Mouse (Mus musculus) stomach, embryonic 16.5 days (tissue): ENCODE measurements around the gene Hbb-bt. TPM values are rescaled to one million over a fixed set of nuclear protein-coding genes. Genes with fewer than 3 reads are reported as not detected.
"Not testable (repeated sequence)": the region's sequence is repeated elsewhere in the genome, so short reads cannot be mapped to it uniquely, and the experiment has no call there.

Experiments used
- ATAC-seq: fragments of 200-750 bp; cut with Nextera tagmentation; 2 replicates; pipeline ENCODE4 v1.8.0; 2017; ENCODE audit warnings: moderate number of reproducible peaks, moderate TSS enrichment; ENCODE audit not compliant: insufficient read depth, low FRiP score
- H3K27ac ChIP-seq: fragments of 300-500 bp; sonication (generic); 2 replicates; pipeline ENCODE4 v1.5.1; 2014; ENCODE audit warnings: low read length
- H3K27me3 ChIP-seq: fragments of 300-500 bp; sonication (generic); 2 replicates; pipeline ENCODE4 v1.6.1; 2014; ENCODE audit warnings: low read length, control low read depth, mixed read lengths; ENCODE audit not compliant: control insufficient read depth, insufficient read depth
- H3K36me3 ChIP-seq: fragments of 300-500 bp; sonication (generic); 2 replicates; pipeline ENCODE4 v1.6.1; 2014; ENCODE audit warnings: low read length; ENCODE audit not compliant: control insufficient read depth, insufficient read depth
- H3K4me1 ChIP-seq: fragments of 300-500 bp; sonication (generic); 2 replicates; pipeline ENCODE4 v1.6.1; 2014; ENCODE audit warnings: low read length, control low read depth, mixed read lengths; ENCODE audit not compliant: control insufficient read depth, insufficient read depth
- H3K4me2 ChIP-seq: fragments of 300-500 bp; sonication (generic); 2 replicates; pipeline ENCODE4 v1.6.1; 2014; ENCODE audit warnings: low read depth, low read length, mixed read lengths
- H3K4me3 ChIP-seq: fragments of 300-500 bp; sonication (generic); replicated peaks from 2 replicates; pipeline ENCODE4 v1.5.1; 2014; ENCODE audit warnings: mild to moderate bottlenecking, low read length
- H3K9ac ChIP-seq: fragments of 300-500 bp; sonication (generic); 2 replicates; pipeline ENCODE4 v1.6.1; 2014; ENCODE audit warnings: low read length
- H3K9me3 ChIP-seq: fragments of 300-500 bp; sonication (generic); replicated peaks from 2 replicates; pipeline ENCODE4 v1.6.1; 2016; ENCODE audit warnings: low read length, control low read depth; ENCODE audit not compliant: control insufficient read depth
- WGBS: fragments of 180-500 bp; shearing (Covaris S2); extraction: QIAGEN DNeasy Blood & Tissue Kit; methylation state at CpG from one replicate; pipeline ENCODE4 v1.1.7; 2014; 5-methylcytosine and 5-hydroxymethylcytosine counted together
- polyA plus RNA-seq: library from polyadenylated mRNA; unstranded; fragments of >200 nt; fragmentation: Nextera tagmentation; extraction: Ambion mirVana; gene quantifications from 2 replicates; pipeline ENCODE4 v1.2.1, GENCODE M21; 2015

Gene Hbb-bt
- polyA plus RNA-seq, 1 experiment from 2014 or later = 3,577 TPM

DNA sequence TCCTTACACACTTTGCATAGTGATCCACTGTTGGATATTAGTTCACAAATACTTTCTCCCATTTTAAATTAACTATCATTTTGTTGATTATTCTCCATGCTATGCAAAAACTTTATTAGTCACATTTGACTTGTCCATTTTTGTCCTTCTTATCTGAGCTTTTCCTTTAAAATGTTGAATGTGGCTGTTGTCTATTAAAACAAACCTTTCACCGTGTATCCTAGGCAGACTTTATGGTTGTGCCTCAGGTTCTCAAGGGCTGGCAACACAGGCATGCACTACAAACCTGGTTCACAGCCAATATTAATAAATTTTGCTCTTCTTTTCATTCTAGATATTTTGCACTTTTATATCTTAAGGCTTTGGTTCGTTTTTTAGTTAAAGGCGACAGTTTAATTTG lies 3.0 kb downstream of the Hbb-bt start:
- no peak for ATAC-seq
- Histone ChIP-seq H3K4me3 (no peak overlapping the region), H3K4me2 (no peak overlapping the region), H3K4me1 (no peaks in the 10 kb centered on the region), H3K9me3 (no peaks in the 10 kb centered on the region), H3K27me3 (no peaks in the 10 kb centered on the region), H3K27ac (no peak overlapping the region), H3K36me3 (no peaks in the 10 kb centered on the region), H3K9ac (no peak overlapping the region)
- WGBS = 71% methylated on average over 3 of the region's 3 CpGs

DNA sequence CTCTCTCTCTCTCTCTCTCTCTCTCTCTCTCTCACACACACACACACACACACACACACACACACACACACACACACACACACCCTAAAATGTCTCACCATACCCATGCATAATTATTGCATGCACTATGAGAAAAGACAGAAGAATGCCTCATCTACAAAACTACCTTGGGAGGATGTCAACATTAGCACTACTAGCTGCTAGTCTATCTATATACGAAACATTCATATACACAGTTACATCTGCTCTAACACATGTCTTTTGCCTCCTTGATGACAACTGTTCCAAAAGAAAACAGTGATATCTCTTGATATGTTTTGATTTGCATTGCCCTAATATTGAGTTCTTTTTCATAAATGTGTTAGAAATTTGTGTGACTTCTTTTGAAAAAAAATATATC lies 3.5 kb downstream of the Hbb-bt start:
- H3K4me2 ChIP-seq = no peak overlapping the region
- 85% methylated on average over 1 of the region's 1 CpGs for WGBS
- H3K4me1 ChIP-seq = no peaks in the 10 kb centered on the region
- no peaks in the 10 kb centered on the region for H3K36me3 ChIP-seq
- no peak for ATAC-seq
- H3K27me3 ChIP-seq = no peaks in the 10 kb centered on the region
- no peak overlapping the region for H3K9ac ChIP-seq
- H3K27ac ChIP-seq = no peak overlapping the region
- H3K4me3 ChIP-seq = no peak overlapping the region
- no peaks in the 10 kb centered on the region for H3K9me3 ChIP-seq

DNA sequence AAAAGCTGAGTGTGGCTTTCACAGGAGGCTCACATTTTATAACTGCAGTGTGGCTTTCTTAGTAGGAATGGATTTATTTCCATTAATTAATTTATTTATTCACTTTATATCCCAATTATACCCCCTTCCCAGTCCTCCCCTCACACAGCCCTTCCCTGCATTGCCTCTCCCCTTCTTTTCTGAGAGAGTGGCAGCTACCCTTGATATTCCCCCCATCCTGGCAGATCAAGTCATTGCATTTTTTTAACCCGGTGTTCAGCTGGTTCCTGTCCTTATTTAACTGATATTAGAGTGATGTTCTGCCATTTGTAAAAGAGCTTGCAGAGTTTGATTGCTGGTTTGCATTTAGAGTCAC lies 4.0 kb downstream of the Hbb-bt start:
- H3K27me3 ChIP-seq = no peaks in the 10 kb centered on the region
- H3K9ac ChIP-seq = no peak overlapping the region
- H3K4me1 ChIP-seq = no peaks in the 10 kb centered on the region
- H3K4me3 ChIP-seq = no peak overlapping the region
- ATAC-seq = no peak
- no peak overlapping the region for H3K27ac ChIP-seq
- no peak overlapping the region for H3K4me2 ChIP-seq
- H3K36me3 ChIP-seq = no peaks in the 10 kb centered on the region
- no peaks in the 10 kb centered on the region for H3K9me3 ChIP-seq
- WGBS = 59% methylated on average over 1 of the region's 1 CpGs

GRCm38 (mm10) chr7:103808971-103809800 lies 4.6 kb downstream of the Hbb-bt start:
- Histone ChIP-seq H3K9ac (no peak overlapping the region), H3K4me1 (no peaks in the 10 kb centered on the region), H3K4me2 (no peak overlapping the region), H3K4me3 (no peak overlapping the region), H3K36me3 (no peaks in the 10 kb centered on the region), H3K27me3 (no peaks in the 10 kb centered on the region), H3K9me3 (no peaks in the 10 kb centered on the region), H3K27ac (no peak overlapping the region)
- ATAC-seq = no peak
- 45% methylated on average over 5 of the region's 5 CpGs for WGBS

DNA sequence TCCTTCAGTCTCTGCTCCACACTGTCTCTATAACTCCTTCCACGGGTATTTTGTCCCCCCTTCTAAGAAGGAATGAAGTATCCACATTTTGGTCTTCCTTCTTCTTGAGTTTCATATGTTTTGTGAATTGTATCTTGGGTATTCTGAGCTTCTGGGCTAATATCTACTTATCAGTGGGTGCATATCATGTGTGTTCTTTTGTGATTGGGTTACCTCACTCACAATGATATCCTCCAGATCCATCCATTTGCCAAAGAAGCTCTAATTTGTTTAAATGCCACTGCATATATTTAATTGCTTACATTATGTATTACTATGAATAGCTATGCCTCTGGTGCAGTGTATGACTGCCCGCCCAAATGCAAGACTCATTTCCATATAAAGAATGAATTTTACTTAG lies 5.7 kb downstream of the Hbb-bt start:
- not testable (repeated sequence) for H3K27me3 ChIP-seq, ATAC-seq, H3K9me3 ChIP-seq, H3K36me3 ChIP-seq, H3K4me3 ChIP-seq, H3K27ac ChIP-seq, H3K9ac ChIP-seq, H3K4me2 ChIP-seq, H3K4me1 ChIP-seq
- WGBS = 68% methylated on average over 2 of the region's 2 CpGs

- WGBS = 45% methylated on average over 1 of the region's 1 CpGs
- H3K27ac ChIP-seq = no peak overlapping the region
- no peak for ATAC-seq
- H3K9ac ChIP-seq = no peak overlapping the region
- H3K27me3 ChIP-seq = no peaks in the 10 kb centered on the region
- no peaks in the 10 kb centered on the region for H3K36me3 ChIP-seq
- H3K9me3 ChIP-seq = no peaks in the 10 kb centered on the region
- no peak overlapping the region for H3K4me2 ChIP-seq
- H3K4me3 ChIP-seq = no peak overlapping the region
- H3K4me1 ChIP-seq = no peaks in the 10 kb centered on the region
Measured at GRCm38 (mm10) chr7:103806856-103807255, 6.9 kb downstream of the Hbb-bt start.

GRCm38 (mm10) chr7:103792669-103793388 lies 21.0 kb downstream of the Hbb-bt start:
- Histone ChIP-seq H3K9me3 (no peaks in the 10 kb centered on the region), H3K9ac (no peak overlapping the region), H3K4me3 (no peak overlapping the region), H3K36me3 (no peaks in the 10 kb centered on the region), H3K4me1 (no peaks in the 10 kb centered on the region), H3K4me2 (no peak overlapping the region), H3K27ac (no peak overlapping the region), H3K27me3 (no peaks in the 10 kb centered on the region)
- no peak for ATAC-seq
- WGBS = 24% methylated on average over 4 of the region's 4 CpGs

DNA sequence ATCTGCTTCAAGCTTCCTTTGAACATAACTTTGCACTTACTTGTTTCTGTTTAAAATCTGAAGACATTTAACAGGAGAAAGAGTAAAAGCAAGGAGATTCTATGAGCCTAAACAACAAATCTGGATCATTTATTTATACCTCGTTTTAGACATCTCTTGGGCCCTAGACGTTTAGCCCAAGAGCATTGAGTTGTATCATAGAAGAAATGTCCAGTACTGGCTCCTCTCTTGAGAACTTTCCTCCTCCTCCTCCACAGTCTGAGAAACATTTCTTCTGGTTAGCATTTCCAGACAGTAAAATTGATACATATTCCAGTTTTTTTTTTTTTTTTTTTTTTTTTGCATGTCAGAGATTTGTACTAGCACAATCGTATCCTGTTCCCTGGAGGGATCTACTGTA lies 22.1 kb downstream of the Hbb-bt start, which contains the start of gene Olfr67:
Gene Olfr67, minus strand, starts transcription at position 101 of the 400 bp plus-strand sequence.
- Histone ChIP-seq H3K9me3 (no peaks in the 10 kb centered on the region), H3K9ac (no peak within 1 kb of the TSS), H3K4me3 (no peak within 1 kb of the TSS), H3K36me3 (no peaks in the 10 kb centered on the region), H3K4me2 (no peak within 1 kb of the TSS), H3K4me1 (no peaks in the 10 kb centered on the region), H3K27me3 (no peaks in the 10 kb centered on the region), H3K27ac (no peak within 1 kb of the TSS)
- ATAC-seq = no peak
- WGBS = 71% methylated on average over 3 of the region's 3 CpGs

DNA sequence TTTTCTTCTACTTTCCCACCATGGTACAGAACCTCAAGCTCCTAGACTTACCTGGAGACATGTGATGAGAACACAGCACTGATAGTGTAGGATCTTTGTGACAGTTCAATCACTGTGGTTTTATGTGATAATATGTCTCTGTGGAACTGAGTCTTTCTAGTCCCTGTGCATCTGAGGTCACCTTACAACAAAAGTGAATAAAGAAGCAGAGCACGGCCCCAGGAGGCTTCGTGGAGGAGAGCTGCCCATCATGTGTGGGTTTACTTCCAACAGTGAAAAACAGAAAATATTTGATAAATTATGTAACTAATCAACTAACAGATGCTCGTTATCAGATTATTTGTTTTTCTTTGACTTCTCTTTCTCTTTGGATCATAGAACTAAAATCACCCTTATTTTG lies 34.2 kb downstream of the Hbb-bt start, which contains the start of gene Olfr68:
Gene Olfr68, minus strand, starts transcription at position 101 of the 400 bp plus-strand sequence.
- Histone ChIP-seq H3K27me3 (no peaks in the 10 kb centered on the region), H3K9me3 (no peaks in the 10 kb centered on the region), H3K36me3 (no peaks in the 10 kb centered on the region), H3K4me3 (no peak within 1 kb of the TSS), H3K9ac (no peak within 1 kb of the TSS), H3K4me1 (no peaks in the 10 kb centered on the region), H3K4me2 (no peak within 1 kb of the TSS), H3K27ac (no peak within 1 kb of the TSS)
- WGBS = 63% methylated on average over 3 of the region's 3 CpGs
- ATAC-seq = no peak
